Mouse (Mus musculus) erythroblast, embryonic 14.5 days (primary cell): ENCODE results near the gene Plau.

Experiments
- GATA1 ChIP-seq: IDR thresholded peaks from 2 replicates; pipeline ENCODE4 v1.6.1; 2012; ENCODE audit warnings: low read length, inconsistent platforms, mixed read lengths
- TAL1 ChIP-seq: IDR thresholded peaks from 3 replicates; pipeline ENCODE4 v1.6.1; 2012; ENCODE audit warnings: low read length, inconsistent platforms, mixed read lengths

- no peak for TF ChIP-seq TAL1
- no peak for TF ChIP-seq GATA1
These were observed at the start of gene Plau for GRCm38 (mm10) chr14:20836171-20836904.
